Comparison of ENCODE assay signal across 33 mouse cellular contexts in the genomic region with DNA sequence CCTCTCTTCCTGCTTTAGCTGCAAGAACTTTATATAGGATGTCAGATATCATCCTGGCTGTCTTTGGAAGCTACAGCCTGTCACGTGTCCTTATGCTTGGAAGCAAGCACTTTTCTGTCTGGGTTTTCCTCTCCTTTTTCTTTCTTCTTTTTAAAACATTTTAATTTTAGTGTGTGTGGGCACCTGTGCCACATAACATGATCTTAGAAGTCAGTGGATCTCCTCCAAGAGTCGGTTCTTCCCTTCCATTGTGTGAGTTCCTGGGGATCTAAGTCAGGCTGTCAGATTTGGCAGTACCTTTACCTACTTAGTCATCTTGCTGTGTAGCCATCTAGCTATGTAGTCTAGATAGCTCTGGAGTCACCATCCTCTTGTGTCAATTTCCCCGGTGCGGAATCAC.
"Had no signal": no experiment of that assay in that cellular context is flagged by ENCODE, and none has a peak within 500 bp of the region (broad histone marks: within the 10 kb centered on the region; RNA-seq: fewer than 3 reads in every experiment).

No protein-coding gene starts in this region.

- ATAC-seq: hindbrain, embryonic 16.5 days; hindbrain, postnatal 0 days; inflammation-experienced regulatory T-cells, adult 6 months; intestine, embryonic 15.5 days; intestine, embryonic 16.5 days; intestine, postnatal 0 days had no signal

- DNase-seq: heart, postnatal 10 days; heart, postnatal 14 days; heart, postnatal 36 days; heart, postnatal 4 days; kidney, adult 11 months; kidney, adult 18-20 months; kidney, adult 2 months; kidney, adult 8-10 months; kidney, adult 9 months; kidney, postnatal 10 days; kidney, postnatal 14 days; kidney, postnatal 25 days; kidney, postnatal 36 days; kidney, postnatal 4 days; layer of hippocampus, adult 9-11 months; layer of hippocampus, postnatal 36 days had no signal

- H3K27ac ChIP-seq: heart, embryonic 13.5 days; heart, embryonic 15.5 days; hindbrain, embryonic 10.5 days; hindbrain, embryonic 12.5 days; hindbrain, embryonic 13.5 days; hindbrain, embryonic 14.5 days; hindbrain, embryonic 15.5 days; hindbrain, postnatal 0 days; intestine, embryonic 15.5 days; kidney, embryonic 15.5 days; kidney, postnatal 0 days; layer of hippocampus, adult 2 months; left cerebral cortex, adult 2 months had no signal

- H3K4me3 ChIP-seq: heart, embryonic 13.5 days; heart, embryonic 15.5 days; hindbrain, embryonic 10.5 days; hindbrain, embryonic 12.5 days; hindbrain, embryonic 13.5 days; hindbrain, embryonic 15.5 days; intestine, embryonic 15.5 days; kidney, embryonic 15.5 days; layer of hippocampus, adult 2 months; left cerebral cortex, adult 2 months had no signal
